Mouse (Mus musculus): Measurements from ENCODE around the gene Nup210l. TPM values are rescaled to one million over a fixed set of nuclear protein-coding genes. Genes with fewer than 3 reads are reported as not detected.
A peak's percentile ranks its signal among the peaks of the same experiment; 100 is the strongest.
"Not testable (repeated sequence)": the region's sequence is repeated elsewhere in the genome, so short reads cannot be mapped to it uniquely, and the experiment has no call there.

Gene Nup210l
- polyA plus RNA-seq, 1 experiment from 2014 or later, result 0.36 TPM

DNA sequence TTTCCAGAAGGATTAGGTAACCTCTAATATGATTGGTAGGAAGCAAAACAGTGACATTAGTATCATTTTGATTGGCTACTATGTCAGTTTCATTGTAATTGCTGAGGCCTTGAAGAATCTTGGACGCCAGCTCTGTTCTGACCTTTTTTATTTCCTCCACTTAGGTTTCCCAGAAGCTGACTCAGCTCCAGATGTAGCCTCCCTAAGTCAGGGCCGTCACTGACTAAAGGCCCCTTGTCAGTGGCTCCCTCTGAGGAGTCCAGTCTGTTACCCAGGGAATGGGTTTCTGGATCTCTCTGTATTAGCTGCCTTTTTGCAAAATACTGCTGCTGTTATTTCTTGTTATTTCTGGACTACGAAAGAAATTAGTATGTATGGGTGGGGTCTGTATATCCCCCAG is 11.6 kb downstream of the Nup210l start:
- no peaks in the 10 kb centered on the region for H3K36me3 ChIP-seq (ENCODE audit: insufficient read depth, low read length)
- H3K4me2 ChIP-seq (replicated peaks; ENCODE audit: low read depth, low read length), result no peak overlapping the region
- no peak overlapping the region for H3K9ac ChIP-seq (replicated peaks; ENCODE audit: low read length)
- no peaks in the 10 kb centered on the region for H3K4me1 ChIP-seq (ENCODE audit: insufficient read depth, low read length)
- H3K9me3 ChIP-seq (ENCODE audit: low read length), result no peaks in the 10 kb centered on the region
- no peak overlapping the region for H3K4me3 ChIP-seq (ENCODE audit: low read length)
- 50% methylated on average over 3 of the region's 3 CpGs for WGBS
- peak; percentile 65 for ATAC-seq (ENCODE audit: low FRiP score, low TSS enrichment)
- no peaks in the 10 kb centered on the region for H3K27me3 ChIP-seq (ENCODE audit: insufficient read depth, low read length)
- H3K27ac ChIP-seq (ENCODE audit: low read length), result no peak overlapping the region

DNA sequence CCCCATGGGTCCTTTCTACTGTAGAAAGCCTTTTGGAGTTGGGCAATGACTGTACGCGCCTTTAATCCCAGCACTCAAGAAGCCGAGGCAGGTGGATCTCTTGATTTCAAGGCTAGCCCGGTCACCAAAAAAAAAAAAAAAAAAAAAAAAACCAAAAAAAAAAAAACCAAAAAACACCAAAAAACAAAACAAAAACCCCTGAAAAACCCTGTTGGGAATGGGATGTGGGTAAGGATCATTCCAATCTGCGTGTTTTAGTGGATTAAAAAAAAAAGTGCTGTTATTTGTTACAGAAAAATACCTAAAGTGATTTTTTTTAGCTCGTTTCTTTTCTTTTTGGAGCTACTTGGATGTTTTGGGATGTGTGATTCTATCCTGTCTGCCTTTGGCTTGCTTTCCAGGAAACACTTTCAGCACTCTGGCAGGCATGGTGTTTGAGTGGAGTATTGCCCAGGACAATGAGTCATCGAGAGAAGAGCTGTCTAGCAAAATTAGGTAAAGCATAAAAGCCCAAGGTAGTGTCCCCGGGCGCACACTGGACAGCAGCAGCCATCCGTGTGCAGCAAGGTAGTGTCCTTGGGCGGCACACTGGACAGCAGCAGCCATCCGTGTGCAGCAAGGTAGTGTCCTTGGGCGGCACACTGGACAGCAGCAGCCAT is 14.3 kb downstream of the Nup210l start:
- H3K36me3 ChIP-seq (ENCODE audit: insufficient read depth, low read length), result no peaks in the 10 kb centered on the region
- H3K9me3 ChIP-seq (ENCODE audit: low read length), result no peaks in the 10 kb centered on the region
- no peak overlapping the region for H3K9ac ChIP-seq (replicated peaks; ENCODE audit: low read length)
- ATAC-seq (ENCODE audit: low FRiP score, low TSS enrichment), result no peak
- no peak overlapping the region for H3K27ac ChIP-seq (ENCODE audit: low read length)
- H3K4me2 ChIP-seq (replicated peaks; ENCODE audit: low read depth, low read length), result no peak overlapping the region
- H3K4me3 ChIP-seq (ENCODE audit: low read length), result no peak overlapping the region
- H3K4me1 ChIP-seq (ENCODE audit: insufficient read depth, low read length), result no peaks in the 10 kb centered on the region
- no peaks in the 10 kb centered on the region for H3K27me3 ChIP-seq (ENCODE audit: insufficient read depth, low read length)
- 93% methylated on average over 13 of the region's 13 CpGs for WGBS

DNA sequence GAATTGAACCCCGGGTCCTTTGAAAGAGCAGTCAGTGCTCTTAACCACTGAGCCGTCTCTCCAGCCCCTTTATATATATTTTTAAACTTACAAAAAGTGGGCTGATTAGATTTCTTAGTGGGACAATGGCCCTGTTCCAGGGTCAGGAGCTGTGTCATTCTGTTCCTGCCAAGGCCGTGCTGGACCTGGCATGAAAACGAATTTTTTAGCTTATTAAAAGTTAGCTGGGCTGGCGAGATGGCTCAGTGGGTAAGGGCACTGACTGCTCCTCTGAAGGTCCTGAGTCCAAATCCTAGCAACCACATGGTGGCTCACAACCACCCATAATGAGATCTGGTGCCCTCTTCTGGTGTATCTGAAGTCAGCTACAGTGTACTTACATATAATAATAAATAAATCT is 18.1 kb downstream of the Nup210l start:
- not testable (repeated sequence) for H3K4me1 ChIP-seq (ENCODE audit: insufficient read depth, low read length); H3K4me2 ChIP-seq (replicated peaks; ENCODE audit: low read depth, low read length); H3K9ac ChIP-seq (replicated peaks; ENCODE audit: low read length); ATAC-seq (ENCODE audit: low FRiP score, low TSS enrichment); H3K4me3 ChIP-seq (ENCODE audit: low read length); H3K9me3 ChIP-seq (ENCODE audit: low read length); H3K36me3 ChIP-seq (ENCODE audit: insufficient read depth, low read length); H3K27me3 ChIP-seq (ENCODE audit: insufficient read depth, low read length); H3K27ac ChIP-seq (ENCODE audit: low read length)
- WGBS, result 85% methylated on average over 5 of the region's 5 CpGs

DNA sequence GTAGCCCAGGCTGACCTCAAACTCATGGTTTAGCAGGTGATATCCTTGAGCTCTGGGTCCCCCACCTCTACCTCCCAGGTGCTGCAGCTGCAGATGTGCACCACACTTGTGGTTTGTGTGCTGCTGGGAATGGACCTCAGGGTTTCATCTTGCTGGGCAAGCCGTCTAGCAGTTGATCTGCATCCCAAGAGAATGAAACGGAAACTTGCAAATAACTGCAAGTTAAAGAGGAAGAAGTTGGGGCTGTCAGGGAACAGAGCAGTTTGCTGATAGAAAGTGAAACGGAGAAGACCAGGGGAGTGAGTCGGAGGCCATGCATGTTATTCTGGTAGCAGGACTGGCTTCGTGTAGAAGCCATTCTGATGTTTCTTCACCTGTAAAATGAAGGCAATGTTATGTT is 21.8 kb downstream of the Nup210l start:
- Histone ChIP-seq H3K4me1 (ENCODE audit: insufficient read depth, low read length) (no peaks in the 10 kb centered on the region), H3K9ac (replicated peaks; ENCODE audit: low read length) (no peak overlapping the region), H3K4me2 (replicated peaks; ENCODE audit: low read depth, low read length) (no peak overlapping the region), H3K36me3 (ENCODE audit: insufficient read depth, low read length) (no peaks in the 10 kb centered on the region), H3K27me3 (ENCODE audit: insufficient read depth, low read length) (no peaks in the 10 kb centered on the region), H3K9me3 (ENCODE audit: low read length) (no peaks in the 10 kb centered on the region), H3K4me3 (ENCODE audit: low read length) (no peak overlapping the region), H3K27ac (ENCODE audit: low read length) (no peak overlapping the region)
- WGBS, result 71% methylated on average over 5 of the region's 5 CpGs
- no peak for ATAC-seq (ENCODE audit: low FRiP score, low TSS enrichment)

DNA sequence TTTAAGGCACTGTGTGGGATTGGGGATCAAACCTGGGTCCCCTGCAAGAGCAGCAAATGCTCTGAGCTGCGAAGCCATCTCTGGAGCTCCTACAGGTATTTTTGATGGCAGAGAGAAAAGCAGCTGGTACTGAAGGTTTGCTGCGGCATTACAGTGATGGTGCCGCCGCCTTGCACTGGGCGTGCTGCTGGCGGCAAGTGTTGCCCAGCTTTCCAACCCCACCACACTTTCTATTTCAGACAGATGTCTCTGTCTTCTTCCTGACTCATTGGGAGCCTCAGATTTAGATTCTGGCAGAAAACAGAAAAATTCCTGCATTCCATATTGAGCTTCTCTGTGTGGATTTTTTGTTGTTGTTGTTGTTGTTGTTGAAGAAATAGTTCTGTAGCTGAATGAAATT is 23.9 kb downstream of the Nup210l start:
- H3K4me1 ChIP-seq (ENCODE audit: insufficient read depth, low read length), result no peaks in the 10 kb centered on the region
- no peaks in the 10 kb centered on the region for H3K36me3 ChIP-seq (ENCODE audit: insufficient read depth, low read length)
- no peaks in the 10 kb centered on the region for H3K9me3 ChIP-seq (ENCODE audit: low read length)
- 91% methylated on average over 6 of the region's 6 CpGs for WGBS
- H3K4me2 ChIP-seq (replicated peaks; ENCODE audit: low read depth, low read length), result no peak overlapping the region
- H3K27ac ChIP-seq (ENCODE audit: low read length), result no peak overlapping the region
- H3K27me3 ChIP-seq (ENCODE audit: insufficient read depth, low read length), result no peaks in the 10 kb centered on the region
- no peak for ATAC-seq (ENCODE audit: low FRiP score, low TSS enrichment)
- no peak overlapping the region for H3K4me3 ChIP-seq (ENCODE audit: low read length)
- H3K9ac ChIP-seq (replicated peaks; ENCODE audit: low read length), result no peak overlapping the region

DNA sequence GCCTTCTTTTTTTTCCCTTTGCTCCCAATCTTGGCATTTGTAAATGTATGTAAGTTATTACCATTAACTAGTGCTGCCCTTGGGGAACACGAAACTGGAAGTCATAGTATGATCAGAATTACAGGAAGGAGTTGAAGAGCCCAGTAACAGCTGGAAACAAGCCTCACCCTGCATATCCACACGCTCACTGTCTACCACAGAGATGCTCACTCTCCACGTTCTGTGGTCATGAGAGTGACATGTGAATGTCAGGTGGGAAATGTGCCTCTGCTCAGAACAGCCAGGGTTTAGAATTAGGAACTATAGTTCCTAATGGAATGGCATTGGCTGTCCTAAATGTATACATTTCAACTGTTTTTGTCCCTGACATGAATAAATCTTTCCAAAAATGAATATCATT is 28.8 kb downstream of the Nup210l start:
- H3K36me3 ChIP-seq (ENCODE audit: insufficient read depth, low read length), result no peaks in the 10 kb centered on the region
- no peak overlapping the region for H3K4me3 ChIP-seq (ENCODE audit: low read length)
- 81% methylated on average over 3 of the region's 3 CpGs for WGBS
- H3K9me3 ChIP-seq (ENCODE audit: low read length), result no peaks in the 10 kb centered on the region
- ATAC-seq (ENCODE audit: low FRiP score, low TSS enrichment), result no peak
- no peak overlapping the region for H3K27ac ChIP-seq (ENCODE audit: low read length)
- no peak overlapping the region for H3K4me2 ChIP-seq (replicated peaks; ENCODE audit: low read depth, low read length)
- H3K4me1 ChIP-seq (ENCODE audit: insufficient read depth, low read length), result peaks cover 12% of the 10 kb centered on the region
- no peak overlapping the region for H3K9ac ChIP-seq (replicated peaks; ENCODE audit: low read length)
- H3K27me3 ChIP-seq (ENCODE audit: insufficient read depth, low read length), result no peaks in the 10 kb centered on the region

DNA sequence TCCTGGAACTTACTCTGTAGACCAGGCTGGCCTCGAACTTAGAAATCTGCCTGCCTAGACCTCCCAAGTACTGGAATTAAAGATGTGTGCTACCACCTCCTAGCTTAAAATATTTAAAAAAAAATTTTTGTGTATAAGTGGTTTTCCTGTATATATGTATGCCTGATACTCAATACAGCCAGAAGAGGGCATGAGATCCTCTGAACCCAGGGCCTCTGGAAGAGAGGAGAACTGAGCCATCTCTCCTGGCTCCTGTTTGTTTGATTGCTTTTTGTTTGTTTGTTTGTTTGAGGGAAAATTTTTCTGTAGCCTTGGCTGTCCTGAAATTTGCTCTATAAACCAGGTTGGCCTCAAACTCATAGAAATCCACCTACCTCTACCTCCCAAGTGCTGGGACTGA is 29.4 kb downstream of the Nup210l start:
- H3K4me3 ChIP-seq (ENCODE audit: low read length), result no peak overlapping the region
- no peak overlapping the region for H3K9ac ChIP-seq (replicated peaks; ENCODE audit: low read length)
- H3K4me2 ChIP-seq (replicated peaks; ENCODE audit: low read depth, low read length), result no peak overlapping the region
- H3K27ac ChIP-seq (ENCODE audit: low read length), result no peak overlapping the region
- H3K4me1 ChIP-seq (ENCODE audit: insufficient read depth, low read length), result peaks cover 12% of the 10 kb centered on the region
- no peaks in the 10 kb centered on the region for H3K9me3 ChIP-seq (ENCODE audit: low read length)
- WGBS, result 90% methylated on average over 1 of the region's 1 CpGs
- no peaks in the 10 kb centered on the region for H3K27me3 ChIP-seq (ENCODE audit: insufficient read depth, low read length)
- ATAC-seq (ENCODE audit: low FRiP score, low TSS enrichment), result no peak
- no peaks in the 10 kb centered on the region for H3K36me3 ChIP-seq (ENCODE audit: insufficient read depth, low read length)

DNA sequence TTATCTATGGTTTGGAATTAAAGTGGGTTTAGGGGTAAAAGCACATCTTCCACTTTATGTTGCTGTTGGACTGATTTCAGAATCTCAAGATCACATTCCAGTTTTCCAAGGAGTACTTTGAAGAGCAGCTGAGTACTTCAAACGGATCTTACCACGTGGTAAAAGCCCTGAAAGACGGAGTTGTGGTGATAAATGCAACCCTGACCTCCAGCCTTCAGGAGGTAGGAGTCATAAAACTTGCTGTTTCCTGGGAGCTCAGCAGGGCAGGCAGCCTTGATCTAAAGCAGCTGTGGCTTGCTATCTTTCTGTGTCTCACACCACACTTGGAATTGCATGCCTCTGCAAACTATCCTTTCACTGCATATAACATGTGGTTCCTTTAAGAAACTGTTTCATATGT is 30.6 kb downstream of the Nup210l start:
- no peak overlapping the region for H3K4me3 ChIP-seq (ENCODE audit: low read length)
- no peaks in the 10 kb centered on the region for H3K27me3 ChIP-seq (ENCODE audit: insufficient read depth, low read length)
- WGBS, result 10% methylated on average over 3 of the region's 3 CpGs
- no peak overlapping the region for H3K9ac ChIP-seq (replicated peaks; ENCODE audit: low read length)
- no peaks in the 10 kb centered on the region for H3K36me3 ChIP-seq (ENCODE audit: insufficient read depth, low read length)
- no peak overlapping the region for H3K4me2 ChIP-seq (replicated peaks; ENCODE audit: low read depth, low read length)
- H3K4me1 ChIP-seq (ENCODE audit: insufficient read depth, low read length), result peaks cover 12% of the 10 kb centered on the region
- no peak for ATAC-seq (ENCODE audit: low FRiP score, low TSS enrichment)
- no peaks in the 10 kb centered on the region for H3K9me3 ChIP-seq (ENCODE audit: low read length)
- no peak overlapping the region for H3K27ac ChIP-seq (ENCODE audit: low read length)

DNA sequence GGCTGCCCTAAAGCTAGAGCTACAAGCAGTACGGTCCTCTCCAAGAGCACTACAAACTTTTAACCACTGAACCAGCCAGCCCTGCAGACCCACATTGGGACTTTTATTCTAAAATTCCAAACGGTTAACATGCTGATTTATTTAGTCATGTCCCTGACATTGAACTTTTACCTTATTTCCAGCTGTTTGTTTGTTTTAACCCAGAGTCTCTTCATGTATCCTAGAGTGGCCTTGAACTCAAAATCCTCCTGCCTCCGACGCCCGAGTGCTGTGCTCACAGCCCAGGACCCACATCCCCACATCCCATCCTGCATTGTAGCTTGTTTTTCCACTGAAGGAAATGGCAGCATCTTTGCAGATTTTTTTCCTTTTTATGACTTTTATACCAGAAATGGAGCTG is 31.1 kb downstream of the Nup210l start:
- H3K4me2 ChIP-seq (replicated peaks; ENCODE audit: low read depth, low read length), result no peak overlapping the region
- H3K27ac ChIP-seq (ENCODE audit: low read length), result no peak overlapping the region
- H3K9ac ChIP-seq (replicated peaks; ENCODE audit: low read length), result no peak overlapping the region
- H3K9me3 ChIP-seq (ENCODE audit: low read length), result no peaks in the 10 kb centered on the region
- ATAC-seq (ENCODE audit: low FRiP score, low TSS enrichment), result no peak
- 47% methylated on average over 5 of the region's 5 CpGs for WGBS
- H3K36me3 ChIP-seq (ENCODE audit: insufficient read depth, low read length), result no peaks in the 10 kb centered on the region
- H3K27me3 ChIP-seq (ENCODE audit: insufficient read depth, low read length), result no peaks in the 10 kb centered on the region
- H3K4me3 ChIP-seq (ENCODE audit: low read length), result no peak overlapping the region
- H3K4me1 ChIP-seq (ENCODE audit: insufficient read depth, low read length), result peaks cover 12% of the 10 kb centered on the region

DNA sequence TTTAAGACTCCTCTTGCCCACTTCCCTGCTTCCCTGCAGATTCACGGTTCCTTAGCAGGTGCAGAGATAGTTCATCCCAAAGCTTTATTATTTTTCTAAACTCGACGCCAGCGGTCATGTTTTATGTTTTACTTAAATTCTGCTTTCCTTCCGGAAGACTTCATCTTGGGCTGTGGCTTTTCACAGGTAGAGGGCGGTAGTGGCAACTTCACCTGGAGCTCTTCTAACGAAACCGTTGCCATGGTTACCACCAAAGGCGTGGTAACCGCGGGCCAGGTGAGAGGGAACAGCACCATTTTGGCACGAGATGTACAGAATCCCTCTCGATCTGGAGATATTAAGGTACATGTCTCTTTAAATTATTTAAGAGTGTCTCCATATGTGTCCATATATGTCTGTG is 32.7 kb downstream of the Nup210l start:
- Histone ChIP-seq H3K27ac (ENCODE audit: low read length) (no peak overlapping the region), H3K4me3 (ENCODE audit: low read length) (no peak overlapping the region), H3K36me3 (ENCODE audit: insufficient read depth, low read length) (no peaks in the 10 kb centered on the region), H3K9me3 (ENCODE audit: low read length) (no peaks in the 10 kb centered on the region), H3K4me2 (replicated peaks; ENCODE audit: low read depth, low read length) (no peak overlapping the region), H3K27me3 (ENCODE audit: insufficient read depth, low read length) (no peaks in the 10 kb centered on the region), H3K9ac (replicated peaks; ENCODE audit: low read length) (no peak overlapping the region), H3K4me1 (ENCODE audit: insufficient read depth, low read length) (peaks cover 12% of the 10 kb centered on the region)
- ATAC-seq (ENCODE audit: low FRiP score, low TSS enrichment), result no peak
- 39% methylated on average over 13 of the region's 13 CpGs for WGBS

All from kidney, embryonic 16.5 days (tissue).